In the genomic region with DNA sequence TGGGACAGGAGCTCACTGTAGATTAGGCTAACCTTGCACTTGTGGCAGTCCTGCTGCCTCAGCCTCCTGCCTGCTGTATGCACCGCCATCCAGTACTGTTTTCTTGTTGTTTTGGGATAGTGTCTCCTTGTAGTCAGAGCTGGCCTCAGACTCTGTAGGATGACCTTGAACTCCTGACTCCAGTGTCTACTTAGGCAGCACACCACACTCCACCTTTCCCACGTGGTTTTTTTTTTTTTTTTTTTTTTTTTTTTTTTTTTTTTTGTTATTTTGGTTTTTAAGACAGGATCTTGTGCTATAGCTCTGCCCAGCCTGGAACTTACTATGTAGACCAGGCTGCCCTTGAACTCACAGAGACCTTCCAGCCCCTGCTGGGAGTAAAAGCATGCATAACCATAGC, we compare ENCODE assay signal across 25 mouse cellular contexts. TPM values are rescaled to one million over a fixed set of nuclear protein-coding genes. Genes with fewer than 3 reads are reported as not detected.
"Had no signal": no experiment of that assay in that cellular context is flagged by ENCODE, and none has a peak within 500 bp of the region (broad histone marks: within the 10 kb centered on the region; RNA-seq: fewer than 3 reads in every experiment).

No protein-coding gene starts in this region.

- H3K9me3 ChIP-seq: heart, embryonic 10.5 days; heart, embryonic 12.5 days; hindbrain, embryonic 10.5 days; hindbrain, embryonic 12.5 days; intestine, embryonic 15.5 days; limb, embryonic 13.5 days; limb, embryonic 15.5 days; liver, embryonic 12.5 days had no signal

- DNase-seq: gastrocnemius, adult 2 months; gastrocnemius, postnatal 10 days; gastrocnemius, postnatal 25 days; heart, adult 18-20 months; heart, postnatal 10 days; heart, postnatal 4 days; kidney, adult 18-20 months; kidney, adult 8-10 months; kidney, postnatal 10 days; kidney, postnatal 25 days; kidney, postnatal 4 days; left cerebral cortex, postnatal 4 days had no signal

- H3K4me3 ChIP-seq: gastrocnemius, adult 2 months; heart, embryonic 10.5 days; heart, embryonic 12.5 days; hindbrain, embryonic 10.5 days; hindbrain, embryonic 12.5 days; intestine, embryonic 15.5 days; layer of hippocampus, adult 2 months; left cerebral cortex, adult 2 months; limb, embryonic 13.5 days; limb, embryonic 15.5 days; liver, embryonic 12.5 days had no signal

- H3K27me3 ChIP-seq: heart, embryonic 12.5 days; intestine, embryonic 15.5 days; limb, embryonic 13.5 days; limb, embryonic 15.5 days; liver, embryonic 12.5 days had no signal

- H3K27ac ChIP-seq: gastrocnemius, adult 2 months; heart, embryonic 10.5 days; hindbrain, embryonic 10.5 days; hindbrain, embryonic 12.5 days; hindbrain, embryonic 14.5 days; intestine, embryonic 15.5 days; layer of hippocampus, adult 2 months; left cerebral cortex, adult 2 months; limb, embryonic 13.5 days; limb, embryonic 15.5 days; liver, embryonic 12.5 days; liver, embryonic 14.5 days had no signal

- H3K36me3 ChIP-seq: hindbrain, embryonic 10.5 days; intestine, embryonic 15.5 days; limb, embryonic 13.5 days had no signal

- H3K9ac ChIP-seq: heart, embryonic 12.5 days; hindbrain, embryonic 12.5 days; hindbrain, embryonic 14.5 days; intestine, embryonic 15.5 days; limb, embryonic 13.5 days; limb, embryonic 15.5 days; liver, embryonic 12.5 days; liver, embryonic 14.5 days had no signal

RNA-seq across cellular contexts. Expression of a gene that starts 39.6 kb away (rescaled TPM):
- polyA plus RNA-seq: intestine, embryonic 15.5 days; intestine, postnatal 0 days had no signal
